Mouse (Mus musculus) adipocyte (in vitro differentiated cells): Measurements from ENCODE around the gene Gm3486.
"Not testable (repeated sequence)": the region's sequence is repeated elsewhere in the genome, so short reads cannot be mapped to it uniquely, and the experiment has no call there.

Experiments
- DNase-seq: peaks from one replicate; pipeline ENCODE4 v3.0.0-alpha.2; 2016; ENCODE audit warnings: low spot score

The Gm3486 gene

DNA sequence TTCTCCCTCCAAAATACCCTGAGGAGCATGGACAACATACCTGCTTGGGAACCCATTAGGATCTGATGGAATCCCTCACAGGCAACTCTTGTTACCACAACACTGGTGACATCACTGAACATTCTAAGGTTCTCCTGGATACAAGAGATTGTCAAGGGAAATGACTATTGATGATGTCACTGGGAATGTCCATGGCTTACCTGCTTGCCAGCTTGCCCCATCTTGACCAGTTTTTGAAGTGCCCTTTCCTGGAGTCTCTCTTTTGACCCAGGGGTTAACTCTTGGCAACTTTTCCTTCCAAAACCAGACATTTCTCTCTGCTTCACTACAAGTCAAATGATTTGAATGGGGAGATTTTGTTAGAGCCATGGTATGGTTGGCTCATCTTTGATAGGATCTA lies at the start of gene Gm3486:
Gene Gm3486 (minus strand): TSS at position 101 of the 400 bp plus-strand sequence.
- not testable (repeated sequence) for DNase-seq

DNA sequence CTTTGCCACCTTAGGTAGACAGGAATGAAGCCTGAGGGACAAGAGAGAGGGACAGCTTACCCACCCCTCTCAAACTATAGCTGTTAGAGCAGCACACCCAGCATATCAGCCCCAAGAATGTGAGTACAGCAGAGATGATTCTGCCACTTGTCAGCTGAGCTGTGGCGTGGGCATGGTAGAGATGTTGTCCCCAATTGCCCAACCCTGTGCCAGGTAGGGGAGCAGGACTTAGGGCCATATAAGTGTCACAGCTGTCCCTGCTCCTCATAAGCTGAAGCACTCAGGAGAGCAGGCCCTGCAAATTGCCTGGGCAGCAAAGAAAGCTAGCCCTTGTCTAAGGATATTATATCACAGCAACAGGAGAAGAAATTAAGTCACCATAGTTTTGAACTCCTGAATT lies 35.4 kb upstream of the Gm3486 start:
- not testable (repeated sequence) for DNase-seq

DNA sequence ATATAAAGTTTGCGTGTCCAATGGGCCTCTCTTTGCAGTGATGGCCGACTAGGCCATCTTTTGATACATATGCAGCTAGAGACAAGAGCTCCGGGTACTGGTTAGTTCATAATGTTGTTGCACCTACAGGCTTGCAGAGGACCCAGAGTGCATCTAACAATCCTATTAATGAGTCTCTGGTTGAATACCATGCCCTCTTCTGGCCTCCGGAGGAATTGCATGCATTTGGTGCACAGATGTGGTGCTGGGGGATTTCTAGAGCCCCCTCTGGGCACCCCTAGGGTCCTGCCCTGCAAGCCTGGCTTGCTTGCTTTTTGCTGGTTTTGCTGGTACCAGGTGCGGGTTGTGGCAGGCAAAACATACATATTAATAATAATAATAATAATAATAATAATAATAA lies 31.4 kb upstream of the Gm3486 start:
- not testable (repeated sequence) for DNase-seq

DNA sequence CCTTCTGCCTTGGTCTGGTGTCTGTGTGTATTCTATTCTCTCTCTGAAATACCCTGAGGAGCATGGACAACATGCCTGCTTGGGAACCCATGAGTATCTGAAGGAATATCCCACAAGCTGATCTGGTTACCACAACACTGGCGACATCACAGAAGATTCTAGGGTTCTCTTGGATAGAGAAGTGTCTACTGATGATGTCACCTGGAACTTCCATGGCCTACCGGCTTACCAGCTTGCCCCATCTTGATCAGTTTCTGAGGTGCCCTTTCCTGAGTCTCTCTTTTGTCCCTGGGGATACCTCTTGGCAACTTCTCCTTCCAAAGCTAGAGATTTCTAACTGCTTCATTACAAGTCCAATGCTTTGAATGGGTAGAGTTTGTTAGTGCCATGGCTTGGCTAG lies 35.9 kb downstream of the Gm3486 start, which contains the start of gene Gm7954:
Gene Gm7954 (minus strand): TSS at position 101 of the 400 bp plus-strand sequence.
- not testable (repeated sequence) for DNase-seq
